Mouse (Mus musculus) stomach, postnatal 0 days (tissue): Measurements from ENCODE around the gene Senp2. TPM values are rescaled to one million over a fixed set of nuclear protein-coding genes. Genes with fewer than 3 reads are reported as not detected.

Experiments used
- ATAC-seq: fragments of 200-750 bp; cut with Nextera tagmentation; 2 replicates; pipeline ENCODE4 v1.8.0; 2017; ENCODE audit not compliant: low FRiP score, low TSS enrichment
- DNase-seq: peaks from one replicate; pipeline ENCODE4 v3.0.0-alpha.2; 2016; ENCODE audit warnings: low spot score
- H3K27ac ChIP-seq: fragments of 300-500 bp; sonication (generic); replicated peaks from 2 replicates; pipeline ENCODE4 v1.5.1; 2014; ENCODE audit warnings: mild to moderate bottlenecking, control low read depth
- H3K27me3 ChIP-seq: fragments of 300-500 bp; sonication (generic); 2 replicates; pipeline ENCODE4 v1.6.1; 2014; ENCODE audit warnings: low read length; ENCODE audit not compliant: control insufficient read depth, insufficient read depth
- H3K36me3 ChIP-seq: fragments of 300-500 bp; sonication (generic); 2 replicates; pipeline ENCODE4 v1.6.1; 2014; ENCODE audit warnings: low read length, mixed read lengths; ENCODE audit not compliant: control insufficient read depth, insufficient read depth
- H3K4me1 ChIP-seq: fragments of 300-500 bp; sonication (generic); replicated peaks from 2 replicates; pipeline ENCODE4 v1.6.1; 2014; ENCODE audit warnings: antibody characterized with exemption; ENCODE audit not compliant: control insufficient read depth, insufficient read depth
- H3K4me2 ChIP-seq: fragments of 300-500 bp; sonication (generic); replicated peaks from 2 replicates; pipeline ENCODE4 v1.6.1; 2014; ENCODE audit warnings: low read depth, mild to moderate bottlenecking, control low read depth, moderate library complexity
- H3K4me3 ChIP-seq: fragments of 300-500 bp; sonication (generic); 2 replicates; pipeline ENCODE4 v1.5.1; 2014; ENCODE audit warnings: low read depth, low read length, control low read depth
- H3K9ac ChIP-seq: fragments of 300-500 bp; sonication (generic); 2 replicates; pipeline ENCODE4 v1.6.1; 2014; ENCODE audit warnings: mild to moderate bottlenecking, low read length, control low read depth, mixed read lengths
- H3K9me3 ChIP-seq: fragments of 300-500 bp; sonication (generic); 2 replicates; pipeline ENCODE4 v1.6.1; 2016; ENCODE audit warnings: low read length; ENCODE audit not compliant: control insufficient read depth
- CTCF ChIP-seq: IDR thresholded peaks from 2 replicates; pipeline ENCODE4 v1.5.1; 2016; ENCODE audit warnings: antibody characterized with exemption, low read depth, mild to moderate bottlenecking, moderate library complexity
- EP300 ChIP-seq: optimal IDR thresholded peaks from 2 replicates; pipeline ENCODE3; 2016; ENCODE audit warnings: antibody characterized with exemption
- WGBS: fragments of 180-500 bp; shearing (Covaris S2); extraction: QIAGEN DNeasy Blood & Tissue Kit; methylation state at CpG from one replicate; pipeline ENCODE4 v1.1.7; 2014; 5-methylcytosine and 5-hydroxymethylcytosine counted together
- polyA plus RNA-seq: library from polyadenylated mRNA; unstranded; fragments of >200 nt; fragmentation: Nextera tagmentation; extraction: Ambion mirVana; gene quantifications from 2 replicates; pipeline ENCODE4 v1.2.1, GENCODE M21; 2015

The Senp2 gene
- polyA plus RNA-seq, 1 experiment from 2014 or later: 18.8 TPM

- no peak; the same call in 1 of the 2 replicates for ATAC-seq
- no peak overlapping the region for H3K4me3 ChIP-seq
- no peaks in the 10 kb centered on the region for H3K4me1 ChIP-seq
- no peak overlapping the region for H3K4me2 ChIP-seq
- H3K27ac ChIP-seq: no peak overlapping the region
- no peak for DNase-seq
- no peaks in the 10 kb centered on the region for H3K9me3 ChIP-seq
- peaks cover 9% of the 10 kb centered on the region; the same call in 1 of the 2 replicates for H3K36me3 ChIP-seq
- H3K27me3 ChIP-seq: no peaks in the 10 kb centered on the region
- 71% methylated on average over 6 of the region's 6 CpGs for WGBS
- no peak overlapping the region for H3K9ac ChIP-seq
- TF ChIP-seq CTCF (no peak), EP300 (no peak)
These were observed 48.2 kb downstream of the Senp2 start for GRCm38 (mm10) chr16:22057498-22057897.

GRCm38 (mm10) chr16:22058871-22059270 is 49.6 kb downstream of the Senp2 start:
- peaks cover 9% of the 10 kb centered on the region; the same call in 1 of the 2 replicates for H3K36me3 ChIP-seq
- ATAC-seq: no peak
- no peak overlapping the region for H3K9ac ChIP-seq
- DNase-seq: no peak
- H3K9me3 ChIP-seq: no peaks in the 10 kb centered on the region
- H3K4me3 ChIP-seq: no peak overlapping the region
- TF ChIP-seq CTCF (no peak), EP300 (no peak)
- H3K27ac ChIP-seq: no peak overlapping the region
- 91% methylated on average over 7 of the region's 7 CpGs for WGBS
- H3K4me1 ChIP-seq: no peaks in the 10 kb centered on the region
- no peak overlapping the region for H3K4me2 ChIP-seq
- no peaks in the 10 kb centered on the region for H3K27me3 ChIP-seq

GRCm38 (mm10) chr16:22060416-22060815 is 51.1 kb downstream of the Senp2 start:
- H3K36me3 ChIP-seq: peaks cover 13% of the 10 kb centered on the region; the same call in 1 of the 2 replicates
- ATAC-seq (no peak), DNase-seq (no peak)
- no peak for TF ChIP-seq EP300
- TF ChIP-seq CTCF: no peak
- H3K4me2 ChIP-seq: no peak overlapping the region
- no peak overlapping the region for H3K4me3 ChIP-seq
- WGBS: 94% methylated on average over 10 of the region's 10 CpGs
- H3K9me3 ChIP-seq: no peaks in the 10 kb centered on the region
- no peaks in the 10 kb centered on the region for H3K4me1 ChIP-seq
- no peaks in the 10 kb centered on the region for H3K27me3 ChIP-seq
- H3K9ac ChIP-seq: no peak overlapping the region
- H3K27ac ChIP-seq: no peak overlapping the region

- DNase-seq (peak; percentile 39), ATAC-seq (peak; percentile 35; the same call in 1 of the 2 replicates)
- WGBS: 58% methylated on average over 14 of the region's 14 CpGs
- Histone ChIP-seq H3K9me3 (no peaks in the 10 kb centered on the region), H3K9ac (no peak overlapping the region), H3K27ac (no peak overlapping the region), H3K36me3 (peaks cover 20% of the 10 kb centered on the region), H3K4me2 (no peak overlapping the region), H3K4me3 (no peak overlapping the region), H3K27me3 (no peaks in the 10 kb centered on the region), H3K4me1 (no peaks in the 10 kb centered on the region)
- no peak for TF ChIP-seq EP300
These were observed 52.4 kb downstream of the Senp2 start for GRCm38 (mm10) chr16:22061555-22062160.

- Histone ChIP-seq H3K4me3 (no peak overlapping the region), H3K27ac (no peak overlapping the region), H3K9ac (no peak overlapping the region), H3K4me1 (no peaks in the 10 kb centered on the region), H3K27me3 (no peaks in the 10 kb centered on the region), H3K9me3 (no peaks in the 10 kb centered on the region), H3K4me2 (no peak overlapping the region), H3K36me3 (peaks cover 20% of the 10 kb centered on the region)
- DNase-seq (no peak), ATAC-seq (0 out of 2 replicates have a peak, but pooled peaks have one; percentile 16)
- 71% methylated on average over 4 of the region's 4 CpGs for WGBS
- TF ChIP-seq EP300 (no peak), CTCF (no peak)
These were observed 53.0 kb downstream of the Senp2 start for GRCm38 (mm10) chr16:22062284-22062683.

- ATAC-seq: no peak
- Histone ChIP-seq H3K36me3 (peaks cover 29% of the 10 kb centered on the region), H3K4me2 (no peak overlapping the region)
These were observed 56.3 kb downstream of the Senp2 start for GRCm38 (mm10) chr16:22065536-22065935.

More at GRCm38 (mm10) chr16:22065536-22065935, 56.3 kb downstream of the Senp2 start:
- DNase-seq: no peak
- H3K4me1 ChIP-seq: no peaks in the 10 kb centered on the region
- TF ChIP-seq EP300 (no peak), CTCF (no peak)
- H3K27ac ChIP-seq: no peak overlapping the region
- no peak overlapping the region for H3K9ac ChIP-seq
- no peaks in the 10 kb centered on the region for H3K27me3 ChIP-seq
- H3K9me3 ChIP-seq: no peaks in the 10 kb centered on the region
- no peak overlapping the region for H3K4me3 ChIP-seq
